Mouse (Mus musculus) megakaryocyte, embryonic 14.5 days (primary cell): ENCODE measurements around the gene Pccb.

Source experiments
- FLI1 ChIP-seq: IDR thresholded peaks from 2 replicates; pipeline ENCODE4 v1.6.1; 2012; ENCODE audit warnings: low read length, inconsistent platforms, mixed read lengths
- GATA1 ChIP-seq: IDR thresholded peaks from 3 replicates; pipeline ENCODE4 v1.6.1; 2012; ENCODE audit warnings: mixed read lengths, low read length, inconsistent platforms, borderline replicate concordance

- TF ChIP-seq GATA1 (no peak), FLI1 (no peak)
Measured at GRCm38 (mm10) chr9:100979260-100979659, 55.4 kb downstream of the Pccb start.
